Mouse (Mus musculus) megakaryocyte, embryonic 14.5 days (primary cell): Measurements from ENCODE around the gene Rps2.

Experiments used
- FLI1 ChIP-seq: IDR thresholded peaks from 2 replicates; pipeline ENCODE4 v1.6.1; 2012; ENCODE audit warnings: low read length, inconsistent platforms, mixed read lengths
- GATA1 ChIP-seq: IDR thresholded peaks from 3 replicates; pipeline ENCODE4 v1.6.1; 2012; ENCODE audit warnings: mixed read lengths, low read length, inconsistent platforms, borderline replicate concordance

DNA sequence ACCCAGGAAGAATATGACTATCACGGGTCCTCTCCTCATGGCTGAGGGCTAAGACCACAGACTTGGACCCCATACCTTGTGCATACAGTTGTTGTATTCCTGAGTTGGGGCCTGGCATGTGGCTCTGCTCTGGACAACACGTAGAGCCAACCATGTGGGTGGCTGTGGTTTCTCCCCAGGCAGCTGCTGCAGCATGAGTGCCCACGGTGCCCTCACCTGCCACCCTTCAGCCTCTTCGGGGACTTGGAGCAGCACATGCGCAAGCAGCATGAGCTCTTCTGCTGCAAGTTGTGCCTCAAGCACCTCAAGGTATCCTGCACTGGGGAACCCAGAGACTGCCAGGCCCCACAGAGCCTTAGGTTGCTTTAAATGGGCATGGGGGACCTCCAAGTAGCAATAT, 41.0 kb upstream of the Rps2 start:
- TF ChIP-seq GATA1 = no peak
- TF ChIP-seq FLI1 = no peak
